Mouse (Mus musculus): ENCODE measurements around the gene Cacnb4.

DNA sequence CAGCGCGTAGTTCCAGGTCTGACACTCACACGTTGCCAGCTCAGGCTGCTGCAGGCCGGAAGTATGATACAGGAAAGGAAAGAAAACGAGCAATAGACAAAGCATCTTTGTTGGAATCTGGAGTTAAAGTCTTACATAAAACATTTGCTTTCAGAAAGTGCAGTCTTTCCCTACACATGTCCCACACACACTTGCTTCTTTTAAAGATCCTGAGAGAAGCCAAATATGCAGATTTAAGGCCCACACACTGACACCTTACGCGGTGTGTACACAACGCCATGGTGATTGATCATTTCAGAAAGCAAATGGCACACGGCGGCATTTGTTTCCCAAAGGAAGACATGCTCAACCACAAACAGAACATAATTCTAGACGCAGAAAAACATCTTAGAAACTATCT lies 129.3 kb downstream of the Cacnb4 start:
- TF ChIP-seq CTCF (IDR thresholded peaks at IDR 0.05) (no peak), POLR2A (IDR thresholded peaks at IDR 0.05; ENCODE audit: insufficient read depth, low read depth, low read length) (no peak), EP300 (IDR thresholded peaks at IDR 0.05; ENCODE audit: insufficient read depth, low read depth, low read length) (no peak)

Measured in heart, adult 2 months (tissue).